Mouse (Mus musculus): Measurements from ENCODE around the gene Cd2ap.

DNA sequence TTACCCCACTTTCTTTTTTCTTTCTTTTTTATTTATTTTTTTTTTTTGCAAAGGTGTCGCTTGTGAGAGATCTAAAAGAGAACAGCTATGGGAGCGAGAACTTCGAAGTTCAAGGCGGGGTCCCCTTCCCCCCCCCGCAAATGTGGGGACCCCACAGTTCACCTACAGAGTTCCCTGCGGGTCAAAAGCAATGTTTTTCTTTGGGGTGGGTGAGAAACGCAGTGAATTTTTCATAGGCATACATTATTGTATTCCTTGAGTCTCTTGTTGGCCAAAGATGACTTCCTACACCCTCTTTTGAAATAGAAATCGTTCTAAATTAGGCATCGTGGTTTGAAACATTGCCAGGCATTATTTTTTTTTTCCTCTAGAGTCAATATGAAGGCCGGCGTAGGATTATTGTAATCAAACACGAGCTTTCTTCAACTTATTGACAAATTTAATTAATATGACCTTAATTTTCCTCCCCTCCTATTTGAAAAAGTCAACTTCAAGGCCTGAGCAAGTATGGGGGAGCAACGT is 500 bp upstream of the Cd2ap start:
- TF ChIP-seq ZNF384 (IDR thresholded peaks at IDR 0.05; ENCODE audit: low read depth, low read length), result peak; percentile 60; the same call in 1 of the 2 replicates
- TF ChIP-seq HCFC1 (IDR thresholded peaks at IDR 0.05; ENCODE audit: borderline replicate concordance, insufficient read depth, low read length), result no peak
- no peak for TF ChIP-seq MAFK (IDR thresholded peaks at IDR 0.05; ENCODE audit: insufficient read depth, low read depth, low read length)
- no peak for TF ChIP-seq CHD2 (IDR thresholded peaks at IDR 0.05; ENCODE audit: low read depth, low read length)

Data from ES-E14 (cell line).